Mouse (Mus musculus) adrenal gland, postnatal 36 days (tissue): ENCODE results near the gene Smpd3. TPM values are rescaled to one million over a fixed set of nuclear protein-coding genes. Genes with fewer than 3 reads are reported as not detected.

ENCODE experiments used
- DNase-seq, 2 experiments: peaks; one replicate each; pipeline ENCODE4 v3.0.0; 2021; ENCODE audit warnings: mixed read lengths in 1 of 2
- total RNA-seq, 2 experiments: library from RNA; stranded (reverse); gene quantifications; 2 replicates each; pipeline ENCODE4 v1.2.3; 2021

Smpd3 gene
- total RNA-seq, 2 experiments from 2014 or later: 9.2 to 11.8 TPM

- DNase-seq: no peak
These were observed 105.0 kb downstream of the Smpd3 start for GRCm38 (mm10) chr8:106232751-106233150.

- DNase-seq: no peak
These were observed 106.3 kb downstream of the Smpd3 start for GRCm38 (mm10) chr8:106231536-106231935.

GRCm38 (mm10) chr8:106226589-106226988, 111.2 kb downstream of the Smpd3 start:
- DNase-seq: peak; percentile 52 to 72

- no peak for DNase-seq
These were observed 118.2 kb downstream of the Smpd3 start for GRCm38 (mm10) chr8:106219620-106220019.

GRCm38 (mm10) chr8:106213959-106214358, 123.8 kb downstream of the Smpd3 start:
- DNase-seq: no peak

- DNase-seq: no peak
These were observed 126.4 kb downstream of the Smpd3 start for GRCm38 (mm10) chr8:106211421-106211820.

- peak; percentile 97 to 98 for DNase-seq
These were observed 126.9 kb downstream of the Smpd3 start, which contains the start of the genes Slc7a6os and Prmt7 for GRCm38 (mm10) chr8:106210821-106211345. TSS of gene Slc7a6os (minus strand) at chr8:106210935. TSS of gene Prmt7 (plus strand) at chr8:106210936.

- DNase-seq: peak in 1 of 2 experiments; percentile 16
These were observed 127.6 kb downstream of the Smpd3 start for GRCm38 (mm10) chr8:106210035-106210731.

Other genes with a start within 250 kb of the Smpd3 start
- gene Esrp2, start 201.0 kb downstream of the Smpd3 start, total RNA-seq: 1 to 10 TPM; 1.1 to 3.5 TPM
- 10 to 100 TPM; 17.4 to 29.6 TPM for gene Pla2g15, start 187.6 kb downstream of the Smpd3 start, total RNA-seq
- gene Slc7a6, start 169.1 kb downstream of the Smpd3 start, total RNA-seq: 10 to 100 TPM; 28.4 to 33.1 TPM
- 10 to 100 TPM; 26.3 to 28.6 TPM for gene Slc7a6os, start 127.1 kb downstream of the Smpd3 start, total RNA-seq
- gene Prmt7, start 127.1 kb downstream of the Smpd3 start, total RNA-seq: 10 to 100 TPM; 27.0 to 28.2 TPM
- 1 to 10 TPM; 4.7 to 5.4 TPM for gene Zfp90, start 77.3 kb upstream of the Smpd3 start, total RNA-seq
- gene 6030452D12Rik, start 162.5 kb upstream of the Smpd3 start, total RNA-seq: not detected
- under 1 TPM; 0.23 to 0.86 TPM for gene Cdh3, start 172.9 kb upstream of the Smpd3 start, total RNA-seq
- 100 to 1,000 TPM; 132 to 140 TPM for gene Gm10073, start 235.5 kb upstream of the Smpd3 start, total RNA-seq